Mouse (Mus musculus) embryonic fibroblast, embryonic 13.5 days (primary cell): Measurements from ENCODE around the gene Gpr182.

Source experiments
- CTCF ChIP-seq: IDR thresholded peaks from 2 replicates; pipeline ENCODE4 v1.5.1; 2011; ENCODE audit warnings: mild to moderate bottlenecking, control low read depth, low read length, moderate library complexity, borderline replicate concordance; ENCODE audit not compliant: insufficient read depth
- POLR2A ChIP-seq: IDR thresholded peaks from 2 replicates; pipeline ENCODE4 v1.6.1; 2011; ENCODE audit warnings: low read depth, mild to moderate bottlenecking, control low read depth, low read length, moderate library complexity

DNA sequence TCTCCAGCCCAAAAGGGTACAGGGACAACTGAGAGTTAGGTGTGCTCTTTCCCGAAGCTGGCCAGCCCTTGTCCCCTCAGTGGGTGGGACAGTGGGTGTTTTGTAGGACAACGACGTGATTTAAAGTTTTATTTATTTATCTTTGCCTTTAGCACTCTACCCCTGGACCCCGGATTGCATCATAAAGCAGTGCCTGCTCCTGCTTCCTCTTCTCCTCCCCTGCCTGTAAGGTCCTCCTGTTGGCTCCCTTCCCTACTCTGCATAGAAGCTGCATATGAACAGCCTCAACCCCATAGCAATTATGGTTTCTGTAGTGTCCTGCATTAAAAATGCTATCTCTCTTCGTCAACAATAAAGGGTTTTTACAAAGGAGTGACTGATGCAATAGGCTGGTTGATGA is 20.1 kb downstream of the Gpr182 start:
- TF ChIP-seq CTCF: no peak
- TF ChIP-seq POLR2A: no peak
